Mouse (Mus musculus): ENCODE data around the gene Nr2c2. TPM values are rescaled to one million over a fixed set of nuclear protein-coding genes. Genes with fewer than 3 reads are reported as not detected.
A peak's percentile ranks its signal among the peaks of the same experiment; 100 is the strongest.

Nr2c2 gene
- 14.3 and 20.5 TPM in 2 replicates for polyA plus RNA-seq (2012; rRNA removed)

- Histone ChIP-seq H3K36me3 (ENCODE audit: control insufficient read depth, insufficient read depth, low read length) (no peaks in the 10 kb centered on the region), H3K4me1 (ENCODE audit: control insufficient read depth, insufficient read depth, insufficient read length) (peaks cover 7% of the 10 kb centered on the region), H3K4me3 (ENCODE audit: extremely low read depth, insufficient read depth, insufficient read length) (peak within 1 kb of the TSS; percentile 83), H3K27me3 (ENCODE audit: control insufficient read depth, insufficient read depth, low read length) (no peaks in the 10 kb centered on the region), H3K27ac (ENCODE audit: insufficient read depth, low read length) (peak within 1 kb of the TSS; percentile 98)
- WGBS = under 1% methylated on average over 40 of the region's 58 CpGs
- peak; percentile 41 to 84 for DNase-seq (ENCODE audit: low read depth in 1 of 2, low spot score in 2 of 2)
- TF ChIP-seq CTCF (IDR thresholded peaks at IDR 0.05; ENCODE audit: extremely low read depth, insufficient read depth, insufficient read length, insufficient replicate concordance) (no peak), POLR2A (IDR thresholded peaks at IDR 0.05; ENCODE audit: low read depth, low read length) (peak; percentile 63; the same call in 1 of the 2 replicates)
Observed at GRCm38 (mm10) chr6:92091130-92091591, at the start of gene Nr2c2. Gene Nr2c2, plus strand, starts transcription at chr6:92091390.

- DNase-seq (ENCODE audit: low read depth in 1 of 2, low spot score in 2 of 2) = no peak
- H3K36me3 ChIP-seq (ENCODE audit: control insufficient read depth, insufficient read depth, low read length) = no peaks in the 10 kb centered on the region
- TF ChIP-seq CTCF (IDR thresholded peaks at IDR 0.05; ENCODE audit: extremely low read depth, insufficient read depth, insufficient read length, insufficient replicate concordance) = no peak
- H3K27me3 ChIP-seq (ENCODE audit: control insufficient read depth, insufficient read depth, low read length) = no peaks in the 10 kb centered on the region
- no peak overlapping the region for H3K27ac ChIP-seq (ENCODE audit: insufficient read depth, low read length)
- WGBS = 68% methylated on average over 4 of the region's 4 CpGs
- H3K4me1 ChIP-seq (ENCODE audit: control insufficient read depth, insufficient read depth, insufficient read length) = no peaks in the 10 kb centered on the region
- no peak overlapping the region for H3K4me3 ChIP-seq (ENCODE audit: extremely low read depth, insufficient read depth, insufficient read length)
Observed at GRCm38 (mm10) chr6:92042055-92042454, 49.1 kb upstream of the Nr2c2 start.

DNA sequence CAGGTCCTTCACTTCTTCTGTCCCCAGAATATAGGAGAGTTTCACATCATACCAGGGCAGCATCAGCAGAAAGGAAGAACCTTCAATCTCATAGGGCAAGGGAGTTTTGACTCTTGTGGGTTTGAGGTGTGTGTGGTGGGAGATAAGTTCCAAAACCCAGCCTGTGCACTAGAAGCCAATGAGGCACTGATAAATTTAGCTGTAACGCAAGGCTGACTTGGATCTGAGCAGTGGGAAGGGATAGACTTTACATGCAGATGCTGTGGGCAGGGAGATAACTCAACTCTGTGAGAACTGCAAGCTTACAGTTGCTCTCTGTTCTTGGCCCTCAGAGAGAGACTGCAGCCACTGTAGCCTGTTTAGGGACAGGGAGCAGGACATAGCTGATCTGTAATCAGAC is 48.3 kb upstream of the Nr2c2 start:
- 80% methylated on average over 1 of the region's 1 CpGs for WGBS
- Histone ChIP-seq H3K27me3 (ENCODE audit: control insufficient read depth, insufficient read depth, low read length) (no peaks in the 10 kb centered on the region), H3K4me3 (ENCODE audit: extremely low read depth, insufficient read depth, insufficient read length) (no peak overlapping the region), H3K27ac (ENCODE audit: insufficient read depth, low read length) (no peak overlapping the region), H3K4me1 (ENCODE audit: control insufficient read depth, insufficient read depth, insufficient read length) (no peaks in the 10 kb centered on the region), H3K36me3 (ENCODE audit: control insufficient read depth, insufficient read depth, low read length) (no peaks in the 10 kb centered on the region)
- DNase-seq (ENCODE audit: low read depth in 1 of 2, low spot score in 2 of 2) = no peak
- TF ChIP-seq POLR2A (IDR thresholded peaks at IDR 0.05; ENCODE audit: low read depth, low read length) (no peak), CTCF (IDR thresholded peaks at IDR 0.05; ENCODE audit: extremely low read depth, insufficient read depth, insufficient read length, insufficient replicate concordance) (no peak)

DNA sequence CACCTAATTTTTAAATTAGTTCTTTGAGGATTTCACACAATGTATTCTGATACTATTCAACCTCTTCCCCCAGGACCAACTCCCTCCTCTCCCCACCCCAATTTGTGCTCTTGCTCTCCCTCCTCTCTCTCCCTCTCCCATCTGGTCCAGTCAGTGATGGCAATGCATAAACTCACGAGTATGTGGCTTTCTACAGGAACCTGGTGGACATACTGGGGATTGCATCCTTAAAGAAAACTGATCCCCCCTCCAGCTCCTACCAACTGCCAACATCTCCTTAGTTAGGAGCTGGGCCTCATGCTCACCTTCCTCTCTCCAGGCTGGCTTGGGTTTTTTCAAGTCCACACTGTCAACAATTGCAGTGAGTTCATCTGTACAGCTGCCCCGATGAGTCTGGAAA is 33.4 kb upstream of the Nr2c2 start:
- no peak for DNase-seq (ENCODE audit: low read depth in 1 of 2, low spot score in 2 of 2)
- Histone ChIP-seq H3K27ac (ENCODE audit: insufficient read depth, low read length) (no peak overlapping the region), H3K36me3 (ENCODE audit: control insufficient read depth, insufficient read depth, low read length) (no peaks in the 10 kb centered on the region), H3K4me3 (ENCODE audit: extremely low read depth, insufficient read depth, insufficient read length) (no peak overlapping the region), H3K27me3 (ENCODE audit: control insufficient read depth, insufficient read depth, low read length) (no peaks in the 10 kb centered on the region), H3K4me1 (ENCODE audit: control insufficient read depth, insufficient read depth, insufficient read length) (no peaks in the 10 kb centered on the region)
- TF ChIP-seq CTCF (IDR thresholded peaks at IDR 0.05; ENCODE audit: extremely low read depth, insufficient read depth, insufficient read length, insufficient replicate concordance) = no peak
- no peak for TF ChIP-seq POLR2A (IDR thresholded peaks at IDR 0.05; ENCODE audit: low read depth, low read length)
- WGBS = 54% methylated on average over 2 of the region's 2 CpGs

GRCm38 (mm10) chr6:92061725-92062124 is 29.5 kb upstream of the Nr2c2 start:
- no peak overlapping the region for H3K27ac ChIP-seq (ENCODE audit: insufficient read depth, low read length)
- no peaks in the 10 kb centered on the region for H3K4me1 ChIP-seq (ENCODE audit: control insufficient read depth, insufficient read depth, insufficient read length)
- no peaks in the 10 kb centered on the region for H3K27me3 ChIP-seq (ENCODE audit: control insufficient read depth, insufficient read depth, low read length)
- no peaks in the 10 kb centered on the region for H3K36me3 ChIP-seq (ENCODE audit: control insufficient read depth, insufficient read depth, low read length)
- WGBS = 88% methylated on average over 5 of the region's 5 CpGs
- no peak for DNase-seq (ENCODE audit: low read depth in 1 of 2, low spot score in 2 of 2)
- no peak overlapping the region for H3K4me3 ChIP-seq (ENCODE audit: extremely low read depth, insufficient read depth, insufficient read length)
- TF ChIP-seq CTCF (IDR thresholded peaks at IDR 0.05; ENCODE audit: extremely low read depth, insufficient read depth, insufficient read length, insufficient replicate concordance) = no peak
- no peak for TF ChIP-seq POLR2A (IDR thresholded peaks at IDR 0.05; ENCODE audit: low read depth, low read length)

DNA sequence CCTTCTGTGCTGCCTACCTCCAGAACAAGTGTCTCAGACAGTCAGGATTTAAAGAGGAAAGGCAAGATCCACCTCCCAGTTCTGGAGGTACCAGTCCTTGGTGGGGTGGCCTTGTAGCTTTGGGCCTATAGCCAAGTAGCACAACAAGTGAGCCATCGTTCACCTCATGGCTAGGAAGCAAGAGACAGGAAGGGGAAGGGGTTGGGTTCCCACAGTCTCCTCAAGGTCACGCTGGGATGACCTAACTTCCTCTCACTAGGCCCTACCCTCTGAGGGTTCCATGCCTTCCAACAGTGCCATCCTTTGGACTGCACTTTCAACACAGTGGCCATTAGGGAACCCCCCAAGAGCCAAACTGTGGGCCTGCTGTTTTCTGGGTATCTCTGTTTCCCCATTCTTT is 27.7 kb upstream of the Nr2c2 start:
- Histone ChIP-seq H3K27me3 (ENCODE audit: control insufficient read depth, insufficient read depth, low read length) (no peaks in the 10 kb centered on the region), H3K4me3 (ENCODE audit: extremely low read depth, insufficient read depth, insufficient read length) (no peak overlapping the region), H3K4me1 (ENCODE audit: control insufficient read depth, insufficient read depth, insufficient read length) (no peaks in the 10 kb centered on the region), H3K27ac (ENCODE audit: insufficient read depth, low read length) (peak overlapping the region; percentile 22; the same call in 1 of the 2 replicates), H3K36me3 (ENCODE audit: control insufficient read depth, insufficient read depth, low read length) (no peaks in the 10 kb centered on the region)
- TF ChIP-seq POLR2A (IDR thresholded peaks at IDR 0.05; ENCODE audit: low read depth, low read length) (no peak), CTCF (IDR thresholded peaks at IDR 0.05; ENCODE audit: extremely low read depth, insufficient read depth, insufficient read length, insufficient replicate concordance) (no peak)
- 28% methylated on average over 2 of the region's 2 CpGs for WGBS
- no peak for DNase-seq (ENCODE audit: low read depth in 1 of 2, low spot score in 2 of 2)

GRCm38 (mm10) chr6:92064101-92064500 is 27.1 kb upstream of the Nr2c2 start:
- no peak for DNase-seq (ENCODE audit: low read depth in 1 of 2, low spot score in 2 of 2)
- H3K36me3 ChIP-seq (ENCODE audit: control insufficient read depth, insufficient read depth, low read length) = no peaks in the 10 kb centered on the region
- no peak overlapping the region for H3K27ac ChIP-seq (ENCODE audit: insufficient read depth, low read length)
- TF ChIP-seq CTCF (IDR thresholded peaks at IDR 0.05; ENCODE audit: extremely low read depth, insufficient read depth, insufficient read length, insufficient replicate concordance) (no peak), POLR2A (IDR thresholded peaks at IDR 0.05; ENCODE audit: low read depth, low read length) (no peak)
- no peaks in the 10 kb centered on the region for H3K4me1 ChIP-seq (ENCODE audit: control insufficient read depth, insufficient read depth, insufficient read length)
- 90% methylated on average over 10 of the region's 10 CpGs for WGBS
- no peak overlapping the region for H3K4me3 ChIP-seq (ENCODE audit: extremely low read depth, insufficient read depth, insufficient read length)
- no peaks in the 10 kb centered on the region for H3K27me3 ChIP-seq (ENCODE audit: control insufficient read depth, insufficient read depth, low read length)
